Mouse (Mus musculus): Measurements from ENCODE around the gene Col24a1.

GRCm38 (mm10) chr3:145491326-145491725 is 199.1 kb downstream of the Col24a1 start:
- TF ChIP-seq CTCF (IDR thresholded peaks at IDR 0.05; ENCODE audit: extremely low read depth, insufficient read depth, insufficient read length, insufficient replicate concordance) (no peak), POLR2A (IDR thresholded peaks at IDR 0.05; ENCODE audit: low read depth, low read length) (no peak)

Data from spleen, adult 2 months (tissue).